Mouse (Mus musculus): ENCODE data around the gene Mex3b.

- no peak for TF ChIP-seq POLR2A (IDR thresholded peaks at IDR 0.05; ENCODE audit: low read depth, low read length)
- TF ChIP-seq CTCF (IDR thresholded peaks at IDR 0.05; ENCODE audit: extremely low read depth, insufficient read depth, insufficient read length, insufficient replicate concordance), result no peak
Measured at GRCm38 (mm10) chr7:82880700-82881099, 13.6 kb downstream of the Mex3b start.

Measured in spleen, adult 2 months (tissue).